Mouse (Mus musculus) hindbrain, embryonic 10.5 days (tissue): Measurements from ENCODE around the gene Insc. TPM values are rescaled to one million over a fixed set of nuclear protein-coding genes. Genes with fewer than 3 reads are reported as not detected.
A peak's percentile ranks its signal among the peaks of the same experiment; 100 is the strongest.

Experiments used
- DNase-seq: peaks from one replicate; pipeline ENCODE4 v3.0.0-alpha.2; 2017; ENCODE audit warnings: low spot score
- H3K27ac ChIP-seq: fragments of 300-500 bp; sonication (generic); 2 replicates; pipeline ENCODE4 v1.5.1; 2016; ENCODE audit warnings: mild to moderate bottlenecking, moderate library complexity
- H3K27me3 ChIP-seq: fragments of 300-500 bp; sonication (generic); 2 replicates; pipeline ENCODE4 v1.6.1; 2016; ENCODE audit warnings: mild to moderate bottlenecking; ENCODE audit not compliant: poor library complexity, insufficient read depth, severe bottlenecking
- H3K36me3 ChIP-seq: fragments of 300-500 bp; sonication (generic); 2 replicates; pipeline ENCODE4 v1.6.1; 2016; ENCODE audit warnings: mild to moderate bottlenecking, moderate library complexity
- H3K4me1 ChIP-seq: fragments of 300-500 bp; sonication (generic); replicated peaks from 2 replicates; pipeline ENCODE4 v1.6.1; 2016; ENCODE audit warnings: mild to moderate bottlenecking
- H3K4me3 ChIP-seq: fragments of 300-500 bp; sonication (generic); 2 replicates; pipeline ENCODE4 v1.5.1; 2016; ENCODE audit warnings: mild to moderate bottlenecking, moderate library complexity
- H3K9me3 ChIP-seq: fragments of 300-500 bp; sonication (generic); 2 replicates; pipeline ENCODE4 v1.6.1; 2016; ENCODE audit warnings: mild to moderate bottlenecking, moderate library complexity
- WGBS: fragments of 180-500 bp; shearing (Covaris S2); methylation state at CpG from one replicate; pipeline ENCODE4 v1.1.7; 2016; 5-methylcytosine and 5-hydroxymethylcytosine counted together
- polyA plus RNA-seq: library from polyadenylated mRNA; unstranded; fragments of >200 nt; fragmentation: Nextera tagmentation; extraction: Ambion mirVana; gene quantifications from 2 replicates; pipeline ENCODE4 v1.2.1, GENCODE M21; 2016

The Insc gene
- polyA plus RNA-seq, 1 experiment from 2014 or later, result 8.1 TPM

- no peaks in the 10 kb centered on the region for H3K27me3 ChIP-seq
- WGBS, result 94% methylated on average over 4 of the region's 4 CpGs
- no peaks in the 10 kb centered on the region for H3K9me3 ChIP-seq
- H3K4me1 ChIP-seq, result no peaks in the 10 kb centered on the region
- H3K4me3 ChIP-seq, result no peak overlapping the region
- no peaks in the 10 kb centered on the region for H3K36me3 ChIP-seq
- DNase-seq, result no peak
- no peak overlapping the region for H3K27ac ChIP-seq
Observed at GRCm38 (mm10) chr7:114769041-114769440, 25.5 kb downstream of the Insc start.

GRCm38 (mm10) chr7:114770586-114770985 lies 27.1 kb downstream of the Insc start:
- Histone ChIP-seq H3K4me1 (no peaks in the 10 kb centered on the region), H3K27me3 (no peaks in the 10 kb centered on the region), H3K36me3 (no peaks in the 10 kb centered on the region), H3K27ac (no peak overlapping the region), H3K4me3 (no peak overlapping the region), H3K9me3 (no peaks in the 10 kb centered on the region)
- DNase-seq, result no peak
- 85% methylated on average over 3 of the region's 3 CpGs for WGBS

- Histone ChIP-seq H3K27ac (no peak overlapping the region), H3K4me1 (no peaks in the 10 kb centered on the region), H3K36me3 (no peaks in the 10 kb centered on the region), H3K9me3 (no peaks in the 10 kb centered on the region), H3K27me3 (no peaks in the 10 kb centered on the region), H3K4me3 (no peak overlapping the region)
- WGBS, result 76% methylated on average over 7 of the region's 7 CpGs
- no peak for DNase-seq
Observed at GRCm38 (mm10) chr7:114771801-114772200, 28.3 kb downstream of the Insc start.

GRCm38 (mm10) chr7:114773781-114774180 lies 30.3 kb downstream of the Insc start:
- Histone ChIP-seq H3K27ac (no peak overlapping the region), H3K4me1 (no peaks in the 10 kb centered on the region), H3K9me3 (no peaks in the 10 kb centered on the region), H3K4me3 (no peak overlapping the region), H3K27me3 (no peaks in the 10 kb centered on the region), H3K36me3 (no peaks in the 10 kb centered on the region)
- no peak for DNase-seq
- 55% methylated on average over 4 of the region's 4 CpGs for WGBS

- Histone ChIP-seq H3K4me3 (no peak overlapping the region), H3K27ac (no peak overlapping the region), H3K36me3 (no peaks in the 10 kb centered on the region), H3K27me3 (no peaks in the 10 kb centered on the region), H3K4me1 (no peaks in the 10 kb centered on the region), H3K9me3 (no peaks in the 10 kb centered on the region)
- 75% methylated on average over 2 of the region's 2 CpGs for WGBS
- no peak for DNase-seq
Observed at GRCm38 (mm10) chr7:114775856-114776255, 32.4 kb downstream of the Insc start.

- no peaks in the 10 kb centered on the region for H3K36me3 ChIP-seq
- H3K9me3 ChIP-seq, result no peaks in the 10 kb centered on the region
- WGBS, result 80% methylated on average over 7 of the region's 7 CpGs
- DNase-seq, result no peak
- no peaks in the 10 kb centered on the region for H3K27me3 ChIP-seq
- H3K27ac ChIP-seq, result no peak overlapping the region
- H3K4me1 ChIP-seq, result no peaks in the 10 kb centered on the region
- no peak overlapping the region for H3K4me3 ChIP-seq
Observed at GRCm38 (mm10) chr7:114778156-114778770, 34.8 kb downstream of the Insc start.

GRCm38 (mm10) chr7:114779056-114779660 lies 35.7 kb downstream of the Insc start:
- H3K27me3 ChIP-seq, result no peaks in the 10 kb centered on the region
- H3K4me3 ChIP-seq, result no peak overlapping the region
- no peaks in the 10 kb centered on the region for H3K4me1 ChIP-seq
- no peak overlapping the region for H3K27ac ChIP-seq
- DNase-seq, result peak; percentile 9
- no peaks in the 10 kb centered on the region for H3K36me3 ChIP-seq
- no peaks in the 10 kb centered on the region for H3K9me3 ChIP-seq
- WGBS, result 58% methylated on average over 8 of the region's 8 CpGs

- WGBS, result 74% methylated on average over 3 of the region's 3 CpGs
- H3K9me3 ChIP-seq, result no peaks in the 10 kb centered on the region
Observed at GRCm38 (mm10) chr7:114783291-114783690, 39.8 kb downstream of the Insc start.

GRCm38 (mm10) chr7:114791087-114791486 lies 47.6 kb downstream of the Insc start:
- Histone ChIP-seq H3K9me3 (no peaks in the 10 kb centered on the region), H3K27me3 (no peaks in the 10 kb centered on the region), H3K27ac (no peak overlapping the region), H3K4me1 (no peaks in the 10 kb centered on the region), H3K4me3 (no peak overlapping the region), H3K36me3 (no peaks in the 10 kb centered on the region)
- WGBS, result 93% methylated on average over 10 of the region's 10 CpGs
- no peak for DNase-seq

More at GRCm38 (mm10) chr7:114783291-114783690, 39.8 kb downstream of the Insc start:
- Histone ChIP-seq H3K27ac (no peak overlapping the region), H3K36me3 (no peaks in the 10 kb centered on the region), H3K4me1 (no peaks in the 10 kb centered on the region), H3K4me3 (no peak overlapping the region), H3K27me3 (no peaks in the 10 kb centered on the region)
- no peak for DNase-seq

- H3K27ac ChIP-seq, result no peak overlapping the region
- DNase-seq, result no peak
- H3K36me3 ChIP-seq, result no peaks in the 10 kb centered on the region
- no peaks in the 10 kb centered on the region for H3K4me1 ChIP-seq
- H3K4me3 ChIP-seq, result no peak overlapping the region
- H3K27me3 ChIP-seq, result no peaks in the 10 kb centered on the region
- no peaks in the 10 kb centered on the region for H3K9me3 ChIP-seq
- WGBS, result 94% methylated on average over 6 of the region's 6 CpGs
Observed at GRCm38 (mm10) chr7:114792026-114792425, 48.5 kb downstream of the Insc start.

- no peak overlapping the region for H3K4me3 ChIP-seq
- DNase-seq, result no peak
Observed at GRCm38 (mm10) chr7:114794400-114794799, 50.9 kb downstream of the Insc start.

GRCm38 (mm10) chr7:114802576-114802975 lies 59.1 kb downstream of the Insc start:
- H3K4me1 ChIP-seq, result no peaks in the 10 kb centered on the region
- 86% methylated on average over 8 of the region's 8 CpGs for WGBS
- H3K4me3 ChIP-seq, result no peak overlapping the region
- no peak for DNase-seq
- no peaks in the 10 kb centered on the region for H3K27me3 ChIP-seq
- no peaks in the 10 kb centered on the region for H3K36me3 ChIP-seq
- H3K27ac ChIP-seq, result no peak overlapping the region
- H3K9me3 ChIP-seq, result no peaks in the 10 kb centered on the region

More at GRCm38 (mm10) chr7:114794400-114794799, 50.9 kb downstream of the Insc start:
- no peak overlapping the region for H3K27ac ChIP-seq
- H3K4me1 ChIP-seq, result no peaks in the 10 kb centered on the region
- no peaks in the 10 kb centered on the region for H3K9me3 ChIP-seq
- no peaks in the 10 kb centered on the region for H3K36me3 ChIP-seq
- no peaks in the 10 kb centered on the region for H3K27me3 ChIP-seq
- WGBS, result 93% methylated on average over 2 of the region's 2 CpGs

- Histone ChIP-seq H3K36me3 (no peaks in the 10 kb centered on the region), H3K27me3 (no peaks in the 10 kb centered on the region), H3K4me3 (no peak overlapping the region), H3K4me1 (no peaks in the 10 kb centered on the region), H3K9me3 (no peaks in the 10 kb centered on the region), H3K27ac (no peak overlapping the region)
- 83% methylated on average over 2 of the region's 2 CpGs for WGBS
- DNase-seq, result no peak
Observed at GRCm38 (mm10) chr7:114805311-114805710, 61.8 kb downstream of the Insc start.
